Mouse (Mus musculus): Measurements from ENCODE around the gene Ptbp3.

- TF ChIP-seq CTCF (IDR thresholded peaks at IDR 0.05; ENCODE audit: low read depth, low read length), result no peak
- TF ChIP-seq TAL1 (conservative IDR thresholded peaks at IDR 0.05; ENCODE audit: low read depth, low read length), result no peak
- TF ChIP-seq GATA1 (IDR thresholded peaks at IDR 0.05; ENCODE audit: borderline replicate concordance, low read length), result no peak
- no peak for TF ChIP-seq POLR2AphosphoS5 (IDR thresholded peaks at IDR 0.05; ENCODE audit: insufficient replicate concordance, low read depth, low read length)
- no peak for TF ChIP-seq GATA2 (IDR thresholded peaks at IDR 0.05; ENCODE audit: borderline replicate concordance, low read depth, low read length)
These were observed 9.0 kb upstream of the Ptbp3 start for GRCm38 (mm10) chr4:59558096-59558720.

All from G1E (cell line).